Mouse (Mus musculus) liver, embryonic 14 days (tissue): ENCODE results near the gene Cep44. TPM values are rescaled to one million over a fixed set of nuclear protein-coding genes. Genes with fewer than 3 reads are reported as not detected.

ENCODE experiments used
- polyA plus RNA-seq: library from polyadenylated mRNA; depleted of rRNA; stranded (reverse); fragments of >200 nt; gene quantifications from 2 replicates; pipeline ENCODE4 v1.2.3, GENCODE M21; 2012; rRNA removed

Gene Cep44
- polyA plus RNA-seq, result 16.7 and 19.4 TPM in 2 replicates

GRCm38 (mm10) chr8:56550558-56551360, at the start of gene Cep44, which contains the start of gene Fbxo8:
Gene Cep44, minus strand, starts transcription at chr8:56551047.
Gene Fbxo8, plus strand, starts transcription at chr8:56551090.

Other genes starting within 250 kb of the Cep44 start
- 9.3 and 10.5 TPM in 2 replicates for gene Fbxo8, start within 50 bp of the Cep44 start, polyA plus RNA-seq